Mouse (Mus musculus) MEL-GATA-1-ER (cell line): ENCODE measurements at regions not wholly inside any gene's neighbourhood (a gene's known extent, or its start where the extent isn't known, plus 50 kb on each side); places are given as distances from the start of the nearest gene placed in this dataset.

Experiments used
- DNase-seq: peaks from one replicate; pipeline ENCODE4 v3.0.0-alpha.2; 2012; ENCODE audit warnings: low read depth; ENCODE audit errors: extremely low read depth

DNA sequence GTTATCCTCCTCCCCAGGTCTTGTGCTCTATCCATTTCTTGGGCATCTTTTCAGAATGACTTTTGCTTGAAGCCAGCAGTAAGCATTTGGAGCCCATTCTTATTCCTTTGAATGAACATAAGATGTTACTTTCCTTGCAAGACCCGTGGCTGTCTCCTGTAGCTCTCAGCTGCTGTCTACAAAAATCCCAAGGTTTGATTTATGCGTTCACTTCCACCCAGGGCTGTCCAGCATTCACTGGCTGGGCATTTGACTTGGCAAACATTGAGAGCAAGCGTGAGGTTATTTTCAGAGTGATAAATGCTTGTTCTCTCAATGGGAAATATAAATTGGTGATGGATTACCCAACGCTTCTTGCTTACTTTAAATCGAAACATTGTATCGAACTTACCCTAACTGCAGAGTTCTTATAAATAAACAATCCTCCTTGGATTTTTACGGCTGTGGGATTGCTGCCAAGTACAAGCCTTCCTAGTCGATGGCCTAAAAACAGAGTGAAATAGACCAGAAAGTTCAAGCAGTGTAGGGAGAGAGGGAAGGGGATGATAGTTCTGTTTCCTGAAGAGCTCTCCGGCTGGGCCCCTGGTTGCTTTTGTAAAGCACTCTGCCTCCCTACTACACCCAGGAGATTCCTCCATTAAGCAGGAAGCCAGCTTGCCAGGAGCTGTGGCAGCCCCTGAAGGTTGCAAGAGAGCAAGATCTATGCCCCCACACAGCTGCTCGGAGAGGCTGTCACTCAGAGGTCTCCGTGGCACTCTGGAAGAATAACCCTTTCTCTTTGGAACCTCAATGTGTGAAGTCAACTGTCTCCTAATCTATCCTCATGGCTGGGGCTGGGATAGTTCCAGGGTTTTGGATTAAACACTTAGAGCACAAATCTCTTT is 210.1 kb downstream of the Mex3b start:
- DNase-seq = no peak

DNA sequence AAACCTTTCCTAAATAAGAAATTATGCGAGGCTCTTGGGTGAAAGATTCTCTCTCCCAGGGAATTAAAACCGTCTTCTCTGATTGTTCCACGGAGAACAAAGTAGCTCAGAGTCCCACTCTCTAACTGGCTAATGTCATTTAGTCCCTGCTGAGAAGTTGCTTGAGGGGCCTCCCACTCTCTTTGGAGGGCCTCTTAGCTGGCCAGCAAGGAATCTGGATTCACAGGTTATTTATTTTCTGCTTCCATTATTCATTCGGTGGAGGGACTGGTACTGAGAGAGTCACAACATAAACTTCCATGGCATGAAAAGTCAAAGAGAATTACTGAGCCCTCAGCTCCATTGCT is 210.8 kb downstream of the Mex3b start:
- DNase-seq = no peak

DNA sequence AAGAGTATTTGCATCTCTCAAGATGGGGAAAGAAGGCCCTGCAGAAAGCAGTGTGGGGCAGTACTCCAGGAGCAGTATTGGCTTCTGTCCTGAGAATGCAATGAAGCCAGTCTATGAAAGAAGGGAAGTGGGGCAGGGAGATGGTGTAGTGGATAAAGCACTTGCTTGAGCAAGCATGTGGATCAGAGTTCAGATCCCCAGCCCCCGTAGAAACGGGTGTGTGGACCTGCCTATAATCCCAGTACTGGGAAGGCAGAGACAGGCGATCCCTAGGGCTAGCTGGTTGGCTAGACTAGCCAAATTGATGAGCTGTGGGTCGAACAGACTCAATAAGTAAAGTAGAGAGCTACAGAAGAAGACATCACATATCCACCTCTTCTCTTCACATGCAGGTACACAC is 211.6 kb downstream of the Mex3b start:
- DNase-seq = no peak

DNA sequence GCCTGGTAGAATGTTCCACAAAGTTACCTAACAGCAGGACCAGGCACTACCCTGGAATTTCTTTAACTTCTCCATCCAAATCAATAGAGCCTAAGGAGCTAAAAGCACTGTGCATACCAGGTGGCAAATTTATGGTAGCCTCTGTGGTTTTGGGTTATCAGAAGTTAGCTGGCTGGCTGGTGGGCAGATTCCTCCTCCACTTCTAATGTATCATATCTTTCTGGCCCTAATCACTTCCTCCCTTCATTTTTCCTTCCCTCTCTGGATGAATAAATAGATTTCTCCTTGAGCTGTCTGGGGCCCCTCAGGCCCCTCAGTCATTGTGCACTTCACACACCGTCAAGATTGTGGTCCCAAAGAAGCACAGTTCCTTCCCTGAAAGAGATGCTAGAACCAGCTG is 212.7 kb downstream of the Mex3b start:
- peak; percentile 49 for DNase-seq

DNA sequence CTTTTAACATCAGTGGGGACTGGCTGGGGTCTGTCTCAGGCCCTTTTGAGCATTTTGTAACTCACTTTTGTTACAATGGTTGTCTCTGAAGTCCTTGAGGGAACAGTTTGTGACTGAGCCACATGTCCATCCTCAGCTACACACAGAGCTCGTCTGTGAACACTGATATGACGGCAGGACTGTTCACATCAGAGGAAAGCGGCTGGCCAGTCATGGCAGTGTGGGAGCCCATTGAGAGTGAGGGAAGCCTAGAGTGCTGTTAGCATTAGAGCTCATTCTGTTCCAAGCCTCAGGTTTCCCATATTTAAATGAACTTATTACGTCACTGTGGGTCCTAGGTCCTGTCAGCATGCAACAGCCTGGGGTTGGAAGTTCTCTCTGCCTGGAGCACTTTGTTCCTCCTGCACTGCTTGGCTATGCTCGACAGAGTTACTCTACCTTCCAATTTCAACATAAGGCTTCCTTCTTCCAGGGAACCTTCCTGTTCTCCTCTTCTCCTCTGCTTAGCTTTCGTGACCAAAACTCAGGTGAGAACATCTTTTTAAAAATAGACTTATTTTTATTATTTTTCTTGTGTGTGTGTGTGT is 217.5 kb downstream of the Mex3b start:
- no peak for DNase-seq

DNA sequence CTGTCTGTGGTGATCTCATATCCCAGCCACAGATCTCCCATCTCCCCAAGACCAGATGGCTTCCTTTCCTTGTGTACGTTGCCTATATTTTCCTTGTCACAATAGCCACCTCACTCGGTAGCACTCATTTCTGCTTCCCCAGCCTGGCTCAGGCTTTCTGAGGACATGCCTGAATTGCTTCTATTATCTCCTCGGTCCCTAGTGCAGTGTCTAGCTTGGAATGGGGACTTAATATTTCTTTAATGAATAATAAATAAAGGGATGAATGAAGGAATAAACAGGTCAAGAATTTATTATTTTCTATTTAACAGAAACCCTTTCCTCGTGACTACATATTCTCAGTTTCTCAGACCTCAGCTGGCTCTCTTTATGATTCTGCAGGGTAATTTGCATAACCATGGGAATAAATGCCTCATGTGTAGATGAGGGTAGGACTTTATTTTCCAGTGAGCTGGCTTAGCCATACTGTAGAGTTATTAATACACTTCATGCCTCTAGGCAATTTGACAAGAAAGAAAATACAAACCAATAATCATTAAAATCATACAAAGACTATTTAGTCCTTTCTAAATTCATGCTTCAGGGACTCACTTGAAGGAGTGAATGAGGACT is 218.5 kb downstream of the Mex3b start:
- no peak for DNase-seq

DNA sequence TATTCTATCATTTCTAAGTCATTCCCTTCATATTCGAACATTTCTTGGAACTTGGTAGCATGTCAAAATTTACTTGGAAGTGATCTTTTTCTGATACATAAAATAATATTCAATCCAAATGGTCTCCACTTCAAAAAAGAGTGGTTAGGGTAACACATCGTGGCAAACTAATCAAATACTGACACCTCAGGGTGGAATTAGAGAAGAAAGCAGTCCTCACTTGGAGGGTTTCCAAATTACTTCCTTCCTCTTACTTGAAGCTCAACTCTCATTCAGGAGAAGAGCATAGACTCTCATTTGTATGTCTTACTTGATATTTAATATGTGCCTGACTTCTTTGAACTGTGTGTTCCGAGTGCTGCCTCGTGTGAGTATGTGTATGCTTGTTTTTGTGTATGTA is 220.3 kb downstream of the Mex3b start:
- DNase-seq = peak; percentile 77

DNA sequence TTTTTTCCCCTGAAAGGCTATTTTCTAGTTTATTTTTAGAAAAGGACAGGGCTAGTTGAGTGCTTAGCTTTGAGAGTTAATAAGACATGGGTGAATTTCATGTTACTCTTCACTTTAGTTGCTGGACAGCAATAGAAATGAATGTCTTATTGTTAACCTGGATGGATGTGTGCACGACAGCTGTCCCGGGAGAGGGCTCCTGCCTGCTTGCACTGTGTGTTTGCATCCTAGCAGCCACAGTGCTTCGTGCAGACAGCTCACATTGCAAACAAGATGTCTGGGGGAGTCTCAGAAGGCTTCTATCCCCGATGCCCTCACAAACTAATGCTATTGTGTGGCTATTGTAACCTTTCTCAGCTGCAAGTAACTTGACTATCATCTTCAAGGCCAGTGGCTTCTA is 221.0 kb downstream of the Mex3b start:
- no peak for DNase-seq

DNA sequence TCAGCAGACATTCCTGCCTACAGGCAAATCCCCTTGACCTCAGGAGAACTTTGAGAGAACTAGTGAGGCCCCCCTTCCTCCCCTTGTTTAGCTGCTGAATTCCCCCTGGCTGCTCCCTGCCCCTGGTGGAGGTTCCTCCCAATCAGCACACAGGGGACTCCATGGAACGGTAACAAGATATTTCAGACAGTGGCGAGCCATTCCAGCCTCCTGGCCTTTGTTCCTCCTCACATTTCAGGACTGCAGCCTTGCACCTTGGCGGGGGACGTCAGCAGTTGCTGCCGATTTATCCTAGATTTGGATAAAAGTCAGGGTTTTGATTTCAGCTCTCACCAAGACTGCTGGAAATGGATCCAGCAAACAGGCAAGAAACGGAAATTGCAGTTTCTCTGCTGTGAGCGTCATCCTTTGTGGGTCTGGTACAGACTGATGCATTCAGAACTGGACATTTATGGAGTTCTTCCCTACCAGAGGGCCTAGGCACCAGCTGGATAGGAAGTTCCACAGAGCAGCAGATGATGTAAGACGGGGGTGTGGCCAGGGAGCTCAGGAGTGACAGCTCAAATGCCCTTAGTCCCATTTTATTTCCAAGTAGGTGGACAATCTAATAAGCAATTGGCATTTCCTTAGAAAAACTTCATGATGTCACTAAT is 222.3 kb downstream of the Mex3b start:
- no peak for DNase-seq

DNA sequence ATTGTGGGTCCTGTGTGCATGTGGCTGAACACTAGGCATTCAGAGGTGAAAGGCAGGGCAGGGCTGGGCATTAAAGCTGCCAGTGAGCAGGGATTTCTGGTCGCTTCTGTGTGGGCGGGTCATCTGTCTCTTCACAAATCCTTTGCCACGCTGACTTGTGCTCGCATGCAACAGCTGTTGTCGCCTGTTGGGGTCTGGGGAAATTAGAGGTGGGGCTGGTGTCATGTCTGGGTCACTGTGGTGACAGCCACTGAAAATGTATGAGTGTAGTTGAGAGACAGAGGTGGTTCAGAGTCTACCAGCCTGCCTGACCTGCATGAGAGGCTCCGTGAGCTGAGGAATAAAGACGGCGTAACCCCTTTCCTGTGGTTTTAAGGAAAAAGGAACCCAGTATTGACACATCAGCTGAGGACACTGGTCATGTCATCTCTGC is 226.8 kb downstream of the Mex3b start:
- DNase-seq = no peak

DNA sequence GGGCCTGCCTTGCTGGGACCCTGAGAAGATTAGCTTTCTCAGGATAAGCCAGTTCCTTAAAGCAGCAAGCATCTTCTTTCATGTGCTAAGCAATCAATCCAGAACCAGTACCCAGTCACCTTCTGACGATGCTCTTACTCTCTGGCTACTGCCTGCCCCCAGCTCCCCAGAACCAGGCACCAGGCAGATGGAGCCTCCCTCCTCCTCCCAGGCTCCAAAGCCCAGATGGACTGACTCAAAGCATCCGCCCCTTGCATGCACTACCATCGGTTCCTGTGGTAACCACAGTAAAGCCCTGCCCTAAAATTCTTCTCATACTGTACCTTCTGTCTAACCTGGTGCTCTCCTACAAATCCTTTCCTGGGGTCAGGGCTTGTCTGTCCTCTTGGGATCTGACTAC is 227.8 kb downstream of the Mex3b start:
- DNase-seq = no peak

DNA sequence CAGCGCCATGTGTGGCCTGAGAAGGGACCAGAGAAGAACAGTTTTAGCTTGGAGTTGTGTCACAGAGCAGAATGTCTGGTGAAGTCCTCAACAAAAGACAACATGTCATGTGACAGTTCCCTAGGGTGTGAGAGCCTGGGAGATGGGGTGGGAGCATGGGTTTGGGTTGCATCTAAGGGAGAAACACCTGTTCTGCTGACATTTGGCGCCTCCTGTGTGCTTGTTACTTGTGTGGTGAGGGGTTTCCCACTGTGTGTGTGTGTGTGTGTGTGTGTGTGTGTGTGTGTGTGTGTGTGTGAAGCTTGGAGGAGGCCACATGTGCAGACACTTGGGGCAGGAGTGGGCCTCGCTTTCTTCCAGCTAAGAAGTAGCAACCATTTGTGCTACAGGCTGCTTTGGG is 228.5 kb downstream of the Mex3b start:
- DNase-seq = no peak

DNA sequence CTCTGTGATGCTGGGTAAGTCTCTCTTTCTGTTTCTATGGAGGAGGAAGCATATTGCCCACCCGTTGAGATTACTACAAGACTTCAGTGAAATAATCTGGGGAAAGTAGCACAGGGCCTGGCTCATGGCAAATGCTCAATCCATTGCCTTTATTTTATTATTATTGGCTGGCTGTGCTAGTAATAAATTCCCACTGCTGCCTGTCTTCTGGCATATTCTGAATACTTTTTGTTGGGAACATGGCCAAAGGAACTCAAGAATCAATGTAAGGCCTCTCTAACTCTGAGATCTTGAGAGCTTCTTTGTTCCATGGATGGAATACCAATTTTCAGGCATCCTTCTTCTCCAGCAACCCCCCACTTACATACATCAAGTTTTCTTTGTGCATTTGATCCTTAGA is 237.3 kb downstream of the Mex3b start:
- no peak for DNase-seq

DNA sequence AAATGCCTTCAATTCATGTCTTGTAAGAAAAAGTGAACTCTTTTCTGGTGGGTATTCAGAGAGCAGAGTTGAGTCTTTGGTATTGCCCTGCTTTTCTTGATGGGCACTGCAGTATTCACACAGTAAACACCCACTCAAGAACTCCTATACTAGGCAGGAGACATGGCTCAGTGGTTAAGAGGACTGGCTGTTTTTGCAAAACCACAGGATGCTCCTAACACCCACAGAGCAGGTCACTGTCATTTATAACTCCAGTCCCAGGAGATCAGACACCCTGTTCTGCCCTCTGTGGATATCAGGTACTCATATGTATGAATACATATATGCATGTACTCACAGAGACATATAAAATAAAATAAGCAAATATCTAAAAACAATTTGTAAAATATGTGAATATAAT is 238.5 kb downstream of the Mex3b start:
- no peak for DNase-seq

DNA sequence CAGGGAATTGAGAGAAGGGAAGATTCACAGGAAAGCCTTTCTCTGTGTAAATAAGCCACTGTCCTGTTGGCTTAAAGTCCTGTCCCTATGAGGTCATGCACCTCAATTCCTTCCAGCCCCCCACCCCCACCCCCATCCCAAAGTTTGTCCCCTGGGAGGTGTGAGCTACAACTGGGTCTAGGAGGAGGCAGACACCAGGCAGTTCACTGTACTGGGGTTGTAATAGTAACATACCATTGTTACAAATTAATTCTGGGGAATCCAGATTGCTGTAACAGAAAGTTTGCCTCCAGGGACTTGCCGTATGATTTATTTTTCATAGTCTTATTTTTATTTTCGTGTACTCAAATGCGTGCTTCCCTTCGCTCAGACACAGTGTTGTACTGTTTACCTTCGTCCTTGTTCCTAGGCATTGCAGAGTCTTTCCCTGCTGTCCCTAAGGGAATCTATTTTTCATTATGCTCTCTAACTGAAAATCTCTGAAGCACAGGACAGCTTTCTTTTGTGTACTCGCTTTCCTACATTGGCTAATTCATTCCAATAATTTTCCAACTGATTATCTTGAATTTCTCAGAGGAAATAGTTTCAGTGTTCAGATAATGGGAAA is 244.2 kb downstream of the Mex3b start:
- DNase-seq = no peak

DNA sequence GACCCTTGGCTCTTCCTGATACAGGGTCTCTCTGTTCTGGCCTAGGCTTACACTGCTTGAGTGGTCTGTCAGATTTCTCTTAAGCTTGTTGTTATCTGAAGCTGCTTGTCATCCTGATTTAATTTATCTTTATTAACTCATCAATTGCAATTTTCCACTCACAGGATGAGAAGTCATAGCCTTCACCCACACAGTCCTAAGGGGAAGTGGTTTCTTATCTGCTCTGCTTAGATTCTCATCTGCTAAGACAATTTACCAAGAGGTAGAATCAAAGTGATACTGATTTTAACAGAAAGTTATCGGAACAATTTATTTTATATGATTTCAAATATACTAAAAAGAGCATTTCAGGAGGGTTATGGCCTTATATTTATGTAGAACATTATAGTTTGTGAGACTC is 249.4 kb downstream of the Mex3b start:
- DNase-seq = no peak

DNA sequence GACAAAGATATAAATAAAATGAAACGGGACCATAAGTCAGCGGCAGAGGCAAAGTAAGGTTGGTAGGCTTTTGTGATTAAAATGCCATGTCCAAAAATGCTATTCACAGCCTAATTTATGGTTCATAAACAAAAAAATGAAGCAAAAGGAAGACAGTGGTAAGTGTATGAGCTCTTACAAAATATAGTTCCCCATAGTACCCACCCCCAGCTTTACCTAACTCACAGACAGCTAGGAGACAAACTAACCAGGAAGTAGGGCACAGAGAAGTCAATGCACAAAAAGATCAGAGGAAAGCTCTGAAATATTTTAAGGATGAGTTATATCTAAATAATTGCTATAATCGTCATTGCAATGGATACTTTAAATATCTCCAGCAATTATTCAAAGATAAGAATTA is 249.9 kb downstream of the Mex3b start:
- DNase-seq = no peak

DNA sequence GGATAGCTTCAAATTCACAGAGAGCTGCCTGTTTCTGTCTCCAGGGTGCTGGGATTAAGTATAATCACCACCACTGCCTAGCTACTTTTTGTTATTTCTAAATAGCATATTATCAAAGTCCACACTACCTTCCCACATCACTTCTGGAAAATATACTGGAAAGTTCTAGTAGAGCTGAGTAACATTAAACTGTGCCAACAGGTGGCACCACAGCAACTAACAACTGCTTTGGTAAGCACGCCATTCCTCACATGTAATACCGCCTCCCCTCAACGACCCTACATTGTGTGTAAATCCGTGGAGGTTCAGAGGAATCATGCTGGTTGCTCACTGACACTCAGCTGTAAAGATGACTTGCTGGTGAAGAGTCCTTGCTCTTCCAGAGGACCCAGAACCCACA is 259.1 kb downstream of the Mex3b start:
- no peak for DNase-seq

DNA sequence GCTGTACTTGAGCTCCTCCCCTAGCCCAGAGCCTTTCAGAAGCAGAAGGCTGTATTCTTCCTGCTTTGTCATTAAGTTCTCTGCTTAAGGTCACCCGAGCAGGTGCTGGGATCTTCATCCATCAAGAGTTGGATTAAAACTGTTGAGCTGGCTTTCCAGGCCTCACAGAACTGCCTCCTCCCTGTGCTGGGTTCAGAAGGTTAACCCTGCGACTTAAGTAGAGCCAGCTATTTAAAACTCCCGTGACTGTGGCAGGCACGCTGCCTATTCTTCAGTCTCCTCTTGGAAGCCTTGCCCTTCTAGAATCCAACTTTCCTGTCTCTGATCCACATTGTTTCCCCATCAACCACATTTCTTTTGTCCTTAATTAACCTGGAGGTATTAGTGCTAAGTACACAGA is 273.1 kb downstream of the Mex3b start:
- no peak for DNase-seq

DNA sequence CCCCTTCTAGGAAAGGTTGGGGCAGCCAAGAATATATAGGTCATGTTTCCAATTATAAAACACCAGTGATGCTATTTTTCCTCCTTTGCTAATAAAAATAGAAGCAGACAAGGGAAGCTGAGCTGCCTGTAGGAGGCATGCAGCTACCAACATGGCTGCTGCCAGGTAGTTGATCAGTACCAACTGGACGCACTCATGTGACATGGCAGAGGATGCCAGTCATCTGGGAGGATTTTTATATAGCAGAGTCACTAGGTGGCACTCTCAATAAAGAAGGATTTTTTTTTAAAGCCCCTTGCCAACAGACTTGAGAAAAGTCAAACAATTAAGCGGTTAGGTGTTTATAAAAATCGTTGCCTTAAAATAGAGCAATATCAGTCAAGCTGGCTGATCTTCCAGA is 273.5 kb downstream of the Mex3b start:
- DNase-seq = no peak

DNA sequence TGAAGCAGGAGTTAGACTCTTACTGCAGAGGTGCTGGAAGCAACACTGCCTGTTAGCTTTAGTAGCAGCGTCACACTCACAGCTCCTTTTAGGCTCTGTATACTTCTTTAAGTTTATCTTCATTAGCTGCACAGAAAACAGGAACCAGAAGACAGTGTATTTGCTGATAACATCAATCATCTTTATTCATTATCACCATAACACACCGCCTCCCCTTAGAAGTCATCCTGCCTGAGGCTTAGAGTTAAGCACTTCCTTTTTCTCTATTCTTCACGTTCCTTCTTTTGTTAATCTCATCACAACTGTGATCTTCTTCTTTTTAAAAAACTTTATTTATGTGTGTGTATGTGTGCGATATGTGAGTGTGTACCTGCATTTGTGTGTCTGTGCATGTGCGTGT is 276.9 kb downstream of the Mex3b start:
- peak; percentile 66 for DNase-seq

DNA sequence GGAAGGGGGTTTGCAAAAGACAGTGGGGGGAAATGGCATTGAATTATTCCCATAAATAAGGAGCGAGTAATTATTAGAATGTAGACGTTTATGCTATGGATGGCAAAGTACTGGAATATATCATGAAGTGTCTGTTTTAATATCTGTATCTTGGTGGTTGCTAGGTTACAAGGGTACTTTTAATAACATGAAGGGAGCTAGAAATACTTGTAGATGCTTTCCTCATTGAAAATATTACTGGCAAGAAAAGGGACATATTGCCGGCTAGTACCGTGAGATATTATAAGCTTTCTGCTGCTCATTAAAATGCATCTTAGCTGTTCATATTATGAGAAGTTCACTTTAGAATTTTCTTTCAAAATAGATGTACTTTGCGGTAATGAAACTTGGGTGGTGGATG is 278.4 kb downstream of the Mex3b start:
- no peak for DNase-seq
